Mouse (Mus musculus): ENCODE data around the gene Plcxd1.

- no peak for TF ChIP-seq CTCF (IDR thresholded peaks at IDR 0.05)
- TF ChIP-seq EP300 (IDR thresholded peaks at IDR 0.05): no peak
These were observed 2.7 kb downstream of the Plcxd1 start for GRCm38 (mm10) chr5:110102429-110102828.

All from lung, postnatal 0 days (tissue).